Mouse (Mus musculus) stomach, postnatal 0 days (tissue): ENCODE results near the gene Cd80. TPM values are rescaled to one million over a fixed set of nuclear protein-coding genes. Genes with fewer than 3 reads are reported as not detected.

Experiments
- ATAC-seq: fragments of 200-750 bp; cut with Nextera tagmentation; 2 replicates; pipeline ENCODE4 v1.8.0; 2017; ENCODE audit not compliant: low FRiP score, low TSS enrichment
- DNase-seq: peaks from one replicate; pipeline ENCODE4 v3.0.0-alpha.2; 2016; ENCODE audit warnings: low spot score
- H3K27ac ChIP-seq: fragments of 300-500 bp; sonication (generic); replicated peaks from 2 replicates; pipeline ENCODE4 v1.5.1; 2014; ENCODE audit warnings: mild to moderate bottlenecking, control low read depth
- H3K27me3 ChIP-seq: fragments of 300-500 bp; sonication (generic); 2 replicates; pipeline ENCODE4 v1.6.1; 2014; ENCODE audit warnings: low read length; ENCODE audit not compliant: control insufficient read depth, insufficient read depth
- H3K36me3 ChIP-seq: fragments of 300-500 bp; sonication (generic); 2 replicates; pipeline ENCODE4 v1.6.1; 2014; ENCODE audit warnings: low read length, mixed read lengths; ENCODE audit not compliant: control insufficient read depth, insufficient read depth
- H3K4me1 ChIP-seq: fragments of 300-500 bp; sonication (generic); replicated peaks from 2 replicates; pipeline ENCODE4 v1.6.1; 2014; ENCODE audit warnings: antibody characterized with exemption; ENCODE audit not compliant: control insufficient read depth, insufficient read depth
- H3K4me2 ChIP-seq: fragments of 300-500 bp; sonication (generic); replicated peaks from 2 replicates; pipeline ENCODE4 v1.6.1; 2014; ENCODE audit warnings: low read depth, mild to moderate bottlenecking, control low read depth, moderate library complexity
- H3K4me3 ChIP-seq: fragments of 300-500 bp; sonication (generic); 2 replicates; pipeline ENCODE4 v1.5.1; 2014; ENCODE audit warnings: low read depth, low read length, control low read depth
- H3K9ac ChIP-seq: fragments of 300-500 bp; sonication (generic); 2 replicates; pipeline ENCODE4 v1.6.1; 2014; ENCODE audit warnings: mild to moderate bottlenecking, low read length, control low read depth, mixed read lengths
- H3K9me3 ChIP-seq: fragments of 300-500 bp; sonication (generic); 2 replicates; pipeline ENCODE4 v1.6.1; 2016; ENCODE audit warnings: low read length; ENCODE audit not compliant: control insufficient read depth
- CTCF ChIP-seq: IDR thresholded peaks from 2 replicates; pipeline ENCODE4 v1.5.1; 2016; ENCODE audit warnings: antibody characterized with exemption, low read depth, mild to moderate bottlenecking, moderate library complexity
- EP300 ChIP-seq: optimal IDR thresholded peaks from 2 replicates; pipeline ENCODE3; 2016; ENCODE audit warnings: antibody characterized with exemption
- WGBS: fragments of 180-500 bp; shearing (Covaris S2); extraction: QIAGEN DNeasy Blood & Tissue Kit; methylation state at CpG from one replicate; pipeline ENCODE4 v1.1.7; 2014; 5-methylcytosine and 5-hydroxymethylcytosine counted together
- polyA plus RNA-seq: library from polyadenylated mRNA; unstranded; fragments of >200 nt; fragmentation: Nextera tagmentation; extraction: Ambion mirVana; gene quantifications from 2 replicates; pipeline ENCODE4 v1.2.1, GENCODE M21; 2015

Gene Cd80
- polyA plus RNA-seq, 1 experiment from 2014 or later: 0.45 TPM

GRCm38 (mm10) chr16:38425374-38425773 lies 30.0 kb upstream of the Cd80 start:
- Histone ChIP-seq H3K4me1 (no peaks in the 10 kb centered on the region), H3K4me2 (no peak overlapping the region), H3K36me3 (no peaks in the 10 kb centered on the region), H3K9me3 (no peaks in the 10 kb centered on the region), H3K27me3 (no peaks in the 10 kb centered on the region), H3K27ac (no peak overlapping the region), H3K9ac (no peak overlapping the region), H3K4me3 (no peak overlapping the region)
- TF ChIP-seq CTCF (no peak), EP300 (no peak)
- no peak for DNase-seq
- ATAC-seq: no peak
- 83% methylated on average over 2 of the region's 2 CpGs for WGBS

GRCm38 (mm10) chr16:38425799-38426198 lies 29.6 kb upstream of the Cd80 start:
- no peaks in the 10 kb centered on the region for H3K9me3 ChIP-seq
- DNase-seq (no peak), ATAC-seq (no peak)
- 73% methylated on average over 1 of the region's 1 CpGs for WGBS
- H3K27ac ChIP-seq: no peak overlapping the region
- H3K36me3 ChIP-seq: no peaks in the 10 kb centered on the region
- TF ChIP-seq CTCF (no peak), EP300 (no peak)
- H3K27me3 ChIP-seq: no peaks in the 10 kb centered on the region
- no peaks in the 10 kb centered on the region for H3K4me1 ChIP-seq
- no peak overlapping the region for H3K9ac ChIP-seq
- H3K4me3 ChIP-seq: no peak overlapping the region
- no peak overlapping the region for H3K4me2 ChIP-seq

GRCm38 (mm10) chr16:38431446-38432185 lies 23.7 kb upstream of the Cd80 start:
- no peak for ATAC-seq
- Histone ChIP-seq H3K9me3 (no peaks in the 10 kb centered on the region), H3K4me2 (no peak overlapping the region), H3K4me3 (no peak overlapping the region), H3K36me3 (no peaks in the 10 kb centered on the region), H3K27me3 (no peaks in the 10 kb centered on the region), H3K4me1 (no peaks in the 10 kb centered on the region), H3K27ac (no peak overlapping the region), H3K9ac (no peak overlapping the region)
- DNase-seq: no peak
- WGBS: 51% methylated on average over 13 of the region's 13 CpGs
- no peak for TF ChIP-seq CTCF
- no peak for TF ChIP-seq EP300

- WGBS: 63% methylated on average over 11 of the region's 11 CpGs
- TF ChIP-seq CTCF (no peak), EP300 (no peak)
- H3K4me3 ChIP-seq: no peak within 1 kb of the TSS
- no peak within 1 kb of the TSS for H3K9ac ChIP-seq
- H3K36me3 ChIP-seq: no peaks in the 10 kb centered on the region
- H3K27me3 ChIP-seq: no peaks in the 10 kb centered on the region
- DNase-seq (no peak), ATAC-seq (0 out of 2 replicates have a peak, but pooled peaks have one; percentile 32)
- H3K4me2 ChIP-seq: no peak within 1 kb of the TSS
- no peaks in the 10 kb centered on the region for H3K4me1 ChIP-seq
- no peaks in the 10 kb centered on the region for H3K9me3 ChIP-seq
- no peak within 1 kb of the TSS for H3K27ac ChIP-seq
Measured at GRCm38 (mm10) chr16:38432498-38433425, 22.6 kb upstream of the Cd80 start, which contains the start of gene Pla1a. Pla1a (minus strand) TSS chr16:38433145.

- ATAC-seq: no peak
- no peak for DNase-seq
- no peaks in the 10 kb centered on the region for H3K27me3 ChIP-seq
- no peaks in the 10 kb centered on the region for H3K4me1 ChIP-seq
- no peak overlapping the region for H3K9ac ChIP-seq
- no peaks in the 10 kb centered on the region for H3K36me3 ChIP-seq
- no peaks in the 10 kb centered on the region for H3K9me3 ChIP-seq
- 88% methylated on average over 8 of the region's 8 CpGs for WGBS
- no peak overlapping the region for H3K4me2 ChIP-seq
- no peak for TF ChIP-seq EP300
- no peak for TF ChIP-seq CTCF
- H3K27ac ChIP-seq: no peak overlapping the region
- H3K4me3 ChIP-seq: no peak overlapping the region
Measured at GRCm38 (mm10) chr16:38433514-38433913, 21.8 kb upstream of the Cd80 start.
